Mouse (Mus musculus) testis, adult 2 months (tissue): ENCODE measurements around the gene Pax5.

ENCODE experiments used
- CTCF ChIP-seq: fragments of 200-500 bp; IDR thresholded peaks from 2 replicates; pipeline ENCODE4 v1.5.1; 2012; ENCODE audit warnings: low read depth, mild to moderate bottlenecking, inconsistent platforms, low read length, moderate library complexity; ENCODE audit not compliant: control insufficient read depth, insufficient read depth, insufficient replicate concordance
- POLR2A ChIP-seq: fragments of 200-500 bp; IDR thresholded peaks from 2 replicates; pipeline ENCODE4 v1.6.1; 2012; ENCODE audit warnings: low read depth, mild to moderate bottlenecking, inconsistent platforms, low read length, moderate library complexity; ENCODE audit not compliant: control insufficient read depth

- TF ChIP-seq CTCF, result no peak
- no peak for TF ChIP-seq POLR2A
These were observed 10.9 kb upstream of the Pax5 start for GRCm38 (mm10) chr4:44721237-44721636.
